Mouse (Mus musculus): ENCODE data around the gene Gpc3. TPM values are rescaled to one million over a fixed set of nuclear protein-coding genes. Genes with fewer than 3 reads are reported as not detected.

The Gpc3 gene
- total RNA-seq, 1 experiment from 2014 or later: 65.3 TPM

DNA sequence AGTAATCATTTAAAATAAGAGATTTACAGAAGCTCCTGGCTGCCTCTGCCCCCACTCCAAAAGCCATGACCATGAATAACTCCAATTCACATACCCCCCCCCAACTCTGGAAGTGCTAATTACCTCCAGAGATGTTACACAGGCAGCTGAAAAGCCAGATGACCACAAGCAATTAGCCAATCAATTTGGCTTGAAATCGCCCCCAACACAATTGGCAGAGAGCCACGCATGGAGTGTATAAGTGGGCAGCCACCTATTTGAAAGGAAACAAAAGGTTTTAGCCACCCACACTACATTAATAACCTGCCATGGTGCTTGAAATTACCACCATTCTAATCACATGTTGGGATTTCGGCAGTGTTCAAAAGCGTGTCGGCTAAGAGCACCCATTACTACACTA, 55.2 kb downstream of the Gpc3 start:
- no peak for DNase-seq

DNA sequence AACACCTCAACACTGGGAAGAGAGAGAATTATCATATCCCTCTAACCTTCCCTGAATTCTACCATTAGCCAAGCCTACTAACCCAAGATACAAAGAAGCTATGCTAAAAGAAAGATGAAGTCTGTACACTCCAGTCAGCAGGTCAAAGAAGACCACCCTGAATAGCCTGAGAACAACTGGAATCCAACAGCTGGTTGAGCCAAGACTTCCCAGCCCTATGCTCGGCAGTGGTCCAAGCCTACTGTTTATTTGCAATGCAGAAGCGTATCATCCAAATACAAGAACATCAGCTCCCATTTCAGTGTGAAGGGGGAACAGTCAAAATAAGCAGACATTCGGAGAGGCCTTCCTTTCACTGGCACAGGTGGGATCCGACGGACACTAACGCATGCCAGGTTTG, 56.3 kb downstream of the Gpc3 start:
- no peak for DNase-seq

DNA sequence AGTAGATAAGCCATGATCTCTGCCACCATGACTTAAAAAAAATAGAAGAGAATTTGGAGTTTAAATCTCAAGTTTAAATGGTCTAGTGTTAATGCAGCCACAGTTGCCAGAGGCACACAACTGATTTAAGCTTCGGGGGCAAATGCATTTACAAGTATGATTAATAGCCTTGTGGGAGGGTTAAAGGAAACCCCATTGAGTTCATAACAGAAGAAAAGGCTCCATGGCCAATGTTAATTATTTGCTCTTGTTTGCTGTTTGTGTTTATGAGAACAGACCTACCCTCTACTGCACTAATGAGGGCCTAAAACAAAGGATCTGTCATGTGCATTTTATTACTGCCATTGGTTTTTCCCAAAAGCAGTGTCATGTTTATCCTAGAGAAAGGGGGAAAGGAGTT, 62.5 kb downstream of the Gpc3 start:
- no peak for DNase-seq

DNA sequence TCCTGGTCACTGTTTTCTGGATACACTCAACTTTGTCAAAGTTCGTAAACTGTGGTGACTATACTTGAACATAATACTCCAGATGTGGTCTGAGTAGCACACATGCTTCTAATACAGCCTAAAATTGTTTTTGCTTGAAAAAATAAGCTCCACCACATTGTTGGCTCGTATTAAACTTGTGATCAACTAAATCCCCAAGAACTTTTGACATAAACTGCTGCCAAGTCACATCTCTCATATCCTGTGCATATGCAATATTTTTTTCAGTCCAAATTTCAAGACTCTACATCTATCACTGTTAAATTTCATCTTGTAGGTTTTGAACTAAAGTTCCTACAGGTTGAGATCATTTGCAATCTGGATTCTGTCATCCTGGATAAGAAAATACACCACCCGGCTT, 69.1 kb downstream of the Gpc3 start:
- DNase-seq: no peak

DNA sequence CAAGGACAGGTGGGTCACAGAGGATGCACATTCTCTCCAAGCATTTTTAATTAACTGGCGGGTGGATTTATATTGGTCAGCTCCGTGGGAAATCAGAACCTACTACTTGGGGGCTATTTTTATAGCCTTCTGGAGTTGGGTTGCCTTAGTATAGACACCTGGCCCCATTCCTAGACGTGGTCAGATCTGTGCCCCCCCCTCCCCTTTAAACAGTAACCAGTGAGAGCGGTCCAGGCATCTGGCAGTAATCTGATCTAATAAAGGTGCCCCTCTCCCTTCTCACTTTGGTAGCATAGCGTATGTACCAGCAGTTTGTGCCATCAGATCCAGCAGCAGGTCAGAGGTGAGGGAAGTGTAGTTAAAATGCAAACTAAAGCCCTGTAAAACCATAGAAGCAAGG, 76.5 kb downstream of the Gpc3 start:
- no peak for DNase-seq

DNA sequence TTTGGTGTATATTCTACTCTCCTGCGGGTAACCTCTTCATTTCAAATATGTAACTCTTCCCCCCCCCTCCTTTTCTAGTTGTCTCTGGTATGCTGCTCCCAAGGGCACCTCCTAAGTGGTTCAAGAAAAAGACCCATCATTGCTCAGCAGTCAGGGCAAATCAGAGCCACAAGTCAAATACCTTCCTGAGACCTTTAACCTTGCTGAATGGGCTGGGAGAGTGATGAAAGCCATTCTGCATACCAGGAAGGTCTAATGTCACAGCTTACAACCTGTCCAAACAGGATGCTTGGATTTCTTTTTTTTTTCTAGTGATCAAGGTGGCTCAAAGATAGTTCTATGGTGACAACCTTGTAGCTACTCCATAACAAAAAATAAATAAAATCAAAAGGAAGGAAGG, 80.0 kb downstream of the Gpc3 start:
- DNase-seq: no peak

DNA sequence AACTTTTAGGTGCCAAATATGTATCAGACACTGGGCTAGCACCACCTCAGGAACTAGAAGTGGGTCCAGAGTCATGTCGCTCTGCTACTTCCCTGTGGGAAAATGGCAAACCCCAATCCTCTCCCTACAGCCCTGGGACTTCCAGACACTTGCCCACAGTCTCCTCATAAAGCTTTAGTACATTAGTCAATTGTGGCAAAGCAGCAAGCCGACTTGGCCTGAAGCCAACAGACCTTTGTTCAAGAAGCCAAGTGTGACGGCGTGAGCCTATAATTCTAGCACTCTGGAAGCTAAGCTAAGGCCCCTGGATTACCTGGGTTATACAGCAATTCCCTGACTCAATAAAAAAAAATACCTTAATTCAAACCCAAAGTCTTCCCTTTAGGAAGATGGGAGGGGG, 80.7 kb downstream of the Gpc3 start:
- DNase-seq: no peak

DNA sequence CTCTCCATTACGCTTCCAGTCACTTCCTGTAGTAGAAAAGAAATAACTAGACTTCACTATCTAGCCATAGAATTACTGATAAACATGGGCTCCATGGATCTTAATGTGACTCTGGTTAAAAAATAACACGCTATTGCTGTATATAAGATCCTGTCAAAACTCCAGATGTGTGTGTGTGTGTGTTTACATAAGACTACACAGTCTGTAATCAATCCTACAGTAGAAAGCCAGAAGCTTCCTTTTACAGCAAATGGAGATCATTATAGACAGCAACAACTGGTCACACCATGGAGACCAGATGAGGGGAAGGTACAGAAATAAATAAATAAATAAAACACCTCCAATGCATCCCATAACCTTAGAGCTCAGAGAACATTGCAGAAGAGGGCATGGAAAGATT, 81.6 kb downstream of the Gpc3 start:
- DNase-seq: no peak

DNA sequence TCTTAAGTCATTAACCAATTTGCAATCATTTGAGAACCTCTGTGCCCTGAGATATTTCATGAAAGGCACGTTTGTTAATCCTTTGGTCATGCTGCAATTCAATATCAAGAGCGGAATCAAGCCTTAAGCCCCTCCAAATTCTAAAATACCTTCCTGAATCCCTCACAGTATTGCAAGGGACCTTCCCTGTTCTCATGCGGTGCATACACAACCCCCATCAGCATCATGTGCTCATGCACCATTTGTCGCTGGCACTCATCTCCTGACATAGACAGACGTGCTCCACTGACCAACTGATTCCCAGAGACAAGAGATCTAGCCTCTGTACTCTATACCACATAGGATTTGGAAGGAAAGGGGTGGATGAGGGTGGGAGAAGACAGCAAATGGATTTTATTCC, 87.7 kb downstream of the Gpc3 start:
- DNase-seq: no peak

DNA sequence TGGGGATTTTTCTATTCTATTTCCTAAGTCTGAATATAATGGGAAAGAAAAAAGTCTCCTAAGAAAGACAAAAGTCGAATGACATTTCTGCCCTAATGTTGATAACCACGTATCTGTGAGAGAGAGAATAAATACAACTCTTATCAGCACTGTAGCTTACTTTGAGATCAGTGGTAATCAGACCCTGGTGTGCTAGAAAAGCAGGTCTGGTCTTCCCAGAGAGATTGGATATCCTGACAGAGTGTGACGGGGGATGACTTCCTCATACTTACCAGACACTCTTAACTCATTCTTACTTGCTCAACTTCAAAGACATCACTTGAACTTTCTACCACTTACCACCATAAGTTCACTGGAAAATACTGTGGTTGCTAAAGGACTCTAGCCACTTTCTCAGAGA, 88.6 kb downstream of the Gpc3 start:
- no peak for DNase-seq

DNA sequence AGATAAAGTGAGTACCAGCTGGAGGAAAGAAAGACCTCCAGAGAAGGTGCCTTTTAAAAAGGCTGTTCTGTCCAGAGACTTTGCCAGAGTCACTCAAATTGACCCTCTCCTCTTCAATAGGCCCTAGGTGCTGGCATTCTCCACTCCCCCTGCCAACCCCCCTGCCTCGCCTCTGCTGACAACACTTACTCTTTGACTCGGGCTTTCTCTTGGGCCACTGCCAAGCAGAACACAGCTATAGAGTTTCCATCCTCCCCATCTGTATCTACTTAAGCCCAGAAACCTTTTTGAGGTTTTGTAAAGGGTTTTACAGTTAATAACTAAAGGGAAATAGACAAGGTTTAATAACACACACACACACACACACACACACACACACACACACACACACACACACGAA, 99.2 kb downstream of the Gpc3 start:
- no peak for DNase-seq

DNA sequence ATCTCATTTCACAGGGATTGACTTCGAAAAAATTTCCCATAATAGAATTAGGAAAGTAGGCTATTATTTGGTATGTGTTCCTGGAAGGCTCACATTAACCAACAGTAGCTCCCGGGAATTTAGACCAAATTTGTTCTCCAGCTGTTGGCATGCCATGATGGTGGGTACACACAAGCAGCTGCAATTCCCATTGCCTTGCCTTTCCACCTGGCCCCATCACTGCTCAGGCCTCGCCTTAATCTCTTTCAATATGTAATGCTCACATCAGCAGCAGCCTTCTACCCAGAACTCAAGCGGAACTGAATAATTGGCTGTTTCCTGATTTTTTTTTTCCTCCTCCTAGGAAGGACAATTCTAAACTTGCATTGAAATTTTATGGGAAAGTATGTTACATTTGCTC, 102.6 kb downstream of the Gpc3 start:
- DNase-seq: no peak

DNA sequence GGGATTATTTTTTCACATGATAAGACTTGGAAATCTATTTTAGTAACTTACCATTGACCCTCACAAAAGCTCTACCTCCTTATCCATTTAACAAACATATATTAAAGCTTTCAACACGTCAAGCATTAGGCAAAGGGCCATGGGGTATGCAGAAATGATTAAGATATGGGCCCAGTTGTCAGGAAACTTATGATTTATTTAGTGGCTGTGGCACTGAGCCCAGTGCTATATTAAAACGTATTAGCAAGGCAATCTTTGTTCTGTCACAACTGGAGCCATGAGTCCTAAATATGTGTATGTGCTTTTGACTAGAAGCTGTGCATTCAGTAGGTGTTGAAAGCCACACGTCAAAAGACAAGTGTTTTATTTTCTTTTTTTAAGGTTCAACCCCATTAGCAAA, 109.9 kb downstream of the Gpc3 start:
- no peak for DNase-seq

DNA sequence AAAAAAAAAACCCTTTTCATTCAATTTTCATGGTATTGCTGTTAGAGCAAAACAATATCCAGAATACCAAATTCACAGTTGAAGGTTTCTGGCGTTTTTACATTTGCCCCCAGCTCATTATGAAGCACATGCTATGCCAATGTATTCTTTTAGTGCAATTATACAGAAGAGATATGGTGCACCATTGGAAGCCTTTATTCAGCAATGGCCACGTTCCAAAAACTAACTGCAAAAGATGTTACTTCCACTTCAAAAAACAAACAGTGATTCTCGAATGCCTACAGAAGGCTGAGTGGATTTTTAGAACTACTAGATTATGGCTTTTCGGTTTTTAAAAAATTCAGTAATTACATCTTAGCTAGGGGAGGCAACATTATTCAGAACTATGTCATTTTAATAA, 124.3 kb downstream of the Gpc3 start:
- no peak for DNase-seq

DNA sequence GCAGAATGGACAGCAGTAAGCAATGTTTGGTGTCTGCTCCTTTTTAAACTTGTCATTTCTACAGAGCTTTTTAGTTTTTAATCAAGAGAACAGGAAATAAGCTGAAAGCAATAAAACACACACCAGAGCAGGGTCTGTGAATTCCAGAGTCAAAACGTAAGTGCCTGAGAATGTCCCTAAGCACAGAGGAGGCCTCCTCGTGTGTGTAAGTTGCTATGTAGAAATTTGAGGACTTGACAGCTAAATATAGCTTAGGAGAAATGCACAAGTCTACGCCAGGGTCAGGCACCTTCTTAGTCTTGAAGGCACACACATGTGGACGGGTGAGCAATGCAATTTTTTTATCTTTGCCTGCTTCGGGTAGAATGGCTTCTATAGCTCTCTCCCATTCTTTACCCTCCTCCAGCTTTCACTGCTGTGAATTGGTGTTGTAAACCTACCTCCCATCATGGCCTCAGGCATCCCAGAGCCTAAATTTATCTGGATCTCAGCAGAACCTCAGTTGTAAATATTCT, 158.6 kb downstream of the Gpc3 start:
- no peak for DNase-seq

DNA sequence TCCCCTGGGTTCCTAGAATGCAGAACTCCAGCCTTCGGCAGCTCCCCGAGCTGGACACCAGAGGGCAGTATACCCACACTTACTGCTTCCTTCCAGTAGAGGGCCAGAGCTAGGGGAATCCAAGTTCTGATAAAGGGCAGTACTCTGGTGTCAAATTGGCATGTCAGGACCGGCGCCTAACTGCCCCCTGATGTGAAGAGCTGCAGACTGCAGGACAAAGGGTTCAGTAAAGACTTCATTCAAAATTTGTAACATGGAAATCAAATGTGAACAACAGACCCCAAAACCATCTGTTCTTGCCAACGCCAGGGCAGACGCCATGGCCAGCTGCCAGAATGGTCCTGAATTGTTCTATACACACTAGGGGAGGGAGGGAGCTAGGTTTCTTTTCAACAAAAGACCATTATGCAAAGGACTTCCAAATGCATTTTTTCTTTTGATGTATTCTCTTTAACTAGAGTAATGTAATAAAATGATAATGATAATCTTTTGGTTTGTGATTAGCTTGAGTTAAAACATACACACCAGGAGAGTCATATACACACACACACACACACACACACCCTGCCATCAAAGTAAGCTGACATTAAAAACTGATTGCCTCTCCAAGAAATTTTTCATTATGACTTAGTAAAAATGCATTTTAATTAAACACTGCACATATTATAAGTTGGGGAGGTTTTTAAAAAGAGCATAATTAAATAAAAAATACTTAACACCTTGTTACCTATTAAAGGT, 160.1 kb downstream of the Gpc3 start:
- peak; percentile 78 for DNase-seq

DNA sequence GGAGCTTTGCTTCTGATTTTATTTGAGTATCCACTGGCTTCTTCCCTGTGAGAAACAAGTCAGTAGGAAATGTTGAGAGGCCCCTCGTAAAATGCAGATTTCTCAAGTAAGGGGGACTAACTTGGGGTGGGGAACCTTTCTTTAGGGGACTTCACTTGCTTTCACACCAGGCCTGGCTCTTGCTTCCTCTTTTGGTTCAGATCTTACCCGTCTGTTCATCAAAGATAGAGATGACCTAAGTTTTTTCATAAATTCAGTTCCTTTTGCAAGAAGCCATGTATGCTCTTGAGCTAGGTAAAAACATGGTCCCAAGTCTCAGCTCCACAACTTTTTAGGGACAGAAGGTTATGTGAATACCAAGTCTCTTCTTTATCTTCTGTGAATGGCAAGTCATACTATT, 164.6 kb downstream of the Gpc3 start:
- no peak for DNase-seq

DNA sequence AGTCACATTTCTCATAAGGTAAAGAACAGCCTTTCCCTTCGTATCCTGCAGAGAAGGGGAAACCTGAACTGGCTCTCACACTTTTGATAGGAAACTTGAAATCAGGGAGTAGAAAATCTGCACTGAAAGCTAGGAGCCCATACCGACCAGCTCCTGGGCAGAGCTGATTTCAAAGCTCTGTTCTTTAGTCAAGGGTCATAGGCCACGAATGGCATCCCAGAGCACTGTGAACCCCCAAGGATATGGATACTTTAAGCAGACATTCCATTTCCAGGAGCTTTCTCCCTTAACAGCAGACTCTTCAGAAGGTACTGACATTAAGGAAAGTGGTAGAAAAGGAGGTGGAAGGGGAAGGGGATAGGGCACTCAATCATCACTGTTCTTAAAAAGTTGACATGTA, 165.3 kb downstream of the Gpc3 start:
- DNase-seq: no peak

DNA sequence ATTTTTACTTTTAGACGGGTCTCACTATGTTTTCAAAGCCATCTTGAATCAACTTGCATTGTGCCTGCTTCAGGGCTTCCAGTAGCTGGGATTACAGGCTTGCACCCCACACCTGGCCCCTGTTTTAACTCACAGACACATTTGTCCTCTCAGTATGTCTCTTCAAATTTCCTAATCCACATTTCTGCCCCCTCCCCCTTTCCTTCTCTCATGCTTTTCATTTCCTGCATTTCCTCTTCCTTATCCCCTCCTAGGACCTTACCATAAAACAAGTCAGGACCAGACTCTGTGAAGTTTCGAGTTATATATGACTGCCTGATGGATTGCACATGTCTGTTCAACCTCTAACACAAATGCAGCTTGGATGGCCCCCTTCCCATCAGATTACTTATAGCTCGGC, 167.2 kb downstream of the Gpc3 start:
- DNase-seq: no peak

DNA sequence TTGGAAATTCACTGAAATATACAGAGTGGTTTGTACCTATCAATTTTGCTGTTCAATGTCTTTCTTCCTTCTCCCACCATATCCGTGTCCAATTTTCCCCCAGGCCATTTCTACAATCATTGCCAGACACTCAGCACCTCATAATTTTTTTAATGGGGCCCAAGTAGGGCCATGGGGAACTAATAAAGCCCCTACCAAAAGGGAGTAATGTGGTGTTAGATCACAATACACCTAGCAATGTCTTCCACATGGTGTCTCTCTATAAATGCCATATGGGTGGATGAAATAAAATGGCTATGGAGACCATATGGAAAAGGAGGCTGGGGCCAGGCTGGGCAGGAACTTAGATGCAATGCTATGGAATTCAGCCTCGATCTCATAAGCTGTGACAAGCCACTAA, 168.8 kb downstream of the Gpc3 start:
- DNase-seq: no peak

DNA sequence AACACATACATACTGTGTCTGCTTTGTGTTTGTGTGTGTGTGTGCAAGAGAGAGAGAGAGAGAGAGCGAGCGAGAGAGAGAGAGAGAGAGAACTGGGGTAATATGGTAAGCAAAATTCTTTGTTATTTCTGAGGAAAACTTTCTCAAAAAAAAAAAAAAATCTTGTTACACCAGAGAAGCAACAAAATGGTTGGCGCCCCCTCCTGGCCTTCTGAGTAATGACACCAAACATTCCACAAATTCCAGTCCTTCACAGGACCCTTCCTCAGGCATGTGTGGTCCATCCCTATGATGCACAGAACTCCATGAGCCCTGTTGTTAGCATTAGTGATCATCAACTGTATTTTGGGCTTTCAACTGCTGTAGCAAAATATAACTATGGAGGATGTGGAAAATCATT, 172.0 kb downstream of the Gpc3 start:
- peak; percentile 17 for DNase-seq

DNA sequence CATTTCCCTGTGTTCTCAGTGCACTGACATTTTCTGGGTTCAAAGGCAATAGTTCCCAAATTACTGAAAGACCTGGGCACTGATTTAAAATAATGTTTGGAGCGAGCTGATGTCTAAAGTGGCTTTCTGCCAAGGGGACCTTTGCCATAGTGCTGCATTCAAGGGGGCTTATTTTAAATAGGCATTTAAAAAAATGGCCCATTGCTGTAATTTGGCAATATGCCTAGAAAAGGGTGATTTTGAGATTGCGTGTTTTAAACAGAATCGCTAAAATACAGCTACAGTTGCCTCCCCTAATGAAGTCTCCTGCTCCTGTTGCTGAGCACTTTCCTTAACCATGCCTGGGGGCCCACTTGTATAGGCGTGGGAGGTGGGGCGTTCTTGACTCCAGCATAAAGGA, 174.3 kb downstream of the Gpc3 start:
- DNase-seq: no peak

DNA sequence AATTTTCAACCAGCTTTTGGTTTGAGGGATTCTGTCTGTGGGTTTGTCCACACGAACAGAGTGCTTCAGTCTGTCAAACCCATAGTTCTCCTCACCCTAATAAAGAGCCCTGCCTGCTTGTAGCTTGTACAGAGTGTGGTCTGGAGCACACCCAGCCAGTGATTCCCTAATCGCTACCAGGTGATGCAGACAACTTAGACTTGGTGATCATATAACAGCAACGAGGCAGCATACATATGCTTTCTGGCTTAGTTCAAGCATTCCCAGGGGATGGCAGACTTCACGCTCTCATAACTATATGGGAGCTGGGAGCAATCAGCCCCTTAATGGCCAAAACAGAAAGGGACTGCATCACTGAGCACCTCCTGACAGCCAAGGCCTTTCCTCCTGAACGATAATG, 188.1 kb downstream of the Gpc3 start:
- no peak for DNase-seq

DNA sequence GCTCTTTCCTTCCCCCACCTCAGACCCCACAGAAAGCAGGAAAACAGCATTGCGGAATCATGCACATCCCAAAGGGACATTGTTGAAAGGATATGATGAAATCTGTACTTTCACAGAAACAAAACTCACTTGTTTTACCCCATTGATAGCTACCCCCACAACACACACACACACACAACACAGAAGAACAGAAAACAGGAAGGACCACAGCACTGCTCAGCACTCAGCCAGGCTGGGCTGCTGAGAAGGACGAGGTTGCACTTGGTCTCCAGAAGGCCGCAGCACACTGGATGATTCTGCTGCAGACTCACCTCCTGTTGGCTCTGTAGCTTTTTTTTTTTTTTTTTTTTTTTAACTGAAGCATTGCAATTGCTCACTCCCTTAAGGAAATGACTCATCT, 193.9 kb downstream of the Gpc3 start:
- DNase-seq: no peak

DNA sequence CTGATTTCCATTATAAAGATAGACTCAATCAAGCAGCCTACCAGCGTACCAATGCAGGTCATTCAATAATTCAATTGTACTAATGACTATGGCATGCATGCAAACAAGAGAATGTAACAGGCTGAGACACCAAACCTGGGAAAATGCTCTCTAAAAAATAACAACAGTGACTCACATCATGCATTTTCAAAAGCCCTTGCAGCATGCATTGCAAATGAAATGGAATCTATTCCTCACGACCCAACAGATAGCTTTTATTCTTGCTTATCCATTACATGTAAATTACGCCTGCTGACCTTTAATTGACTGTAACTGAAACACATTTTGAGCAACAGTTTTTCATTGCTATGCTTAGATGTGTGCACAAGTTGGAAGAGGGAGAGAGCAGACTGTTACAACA, 200.8 kb downstream of the Gpc3 start:
- DNase-seq: no peak

Measured in adrenal gland, postnatal 14 days (tissue).